Mouse (Mus musculus) midbrain, embryonic 10.5 days (tissue): ENCODE measurements around the gene Syde2. TPM values are rescaled to one million over a fixed set of nuclear protein-coding genes. Genes with fewer than 3 reads are reported as not detected.
"Not testable (repeated sequence)": the region's sequence is repeated elsewhere in the genome, so short reads cannot be mapped to it uniquely, and the experiment has no call there.

Experiments used
- DNase-seq: peaks from one replicate; pipeline ENCODE4 v3.0.0-alpha.2; 2017; ENCODE audit warnings: low spot score
- H3K27ac ChIP-seq: fragments of 300-500 bp; sonication (generic); replicated peaks from 2 replicates; pipeline ENCODE4 v1.5.1; 2016; ENCODE audit warnings: mild to moderate bottlenecking
- H3K27me3 ChIP-seq: fragments of 300-500 bp; sonication (generic); 2 replicates; pipeline ENCODE4 v1.6.1; 2016; ENCODE audit warnings: low read depth, mild to moderate bottlenecking; ENCODE audit not compliant: poor library complexity, severe bottlenecking
- H3K36me3 ChIP-seq: fragments of 300-500 bp; sonication (generic); 2 replicates; pipeline ENCODE4 v1.6.1; 2016; ENCODE audit warnings: mild to moderate bottlenecking, moderate library complexity
- H3K4me1 ChIP-seq: fragments of 300-500 bp; sonication (generic); 2 replicates; pipeline ENCODE4 v1.6.1; 2016
- H3K4me3 ChIP-seq: fragments of 300-500 bp; sonication (generic); 2 replicates; pipeline ENCODE4 v1.5.1; 2016; ENCODE audit warnings: mild to moderate bottlenecking, moderate library complexity
- H3K9me3 ChIP-seq: fragments of 300-500 bp; sonication (generic); replicated peaks from 2 replicates; pipeline ENCODE4 v1.6.1; 2016; ENCODE audit warnings: mild to moderate bottlenecking
- WGBS: fragments of 180-500 bp; shearing (Covaris S2); methylation state at CpG from one replicate; pipeline ENCODE4 v1.1.7; 2016; 5-methylcytosine and 5-hydroxymethylcytosine counted together
- polyA plus RNA-seq: library from polyadenylated mRNA; unstranded; fragments of >200 nt; fragmentation: Nextera tagmentation; extraction: Ambion mirVana; gene quantifications from 2 replicates; pipeline ENCODE4 v1.2.1, GENCODE M21; 2016

The Syde2 gene
- polyA plus RNA-seq, 1 experiment from 2014 or later, result 0.95 TPM

DNA sequence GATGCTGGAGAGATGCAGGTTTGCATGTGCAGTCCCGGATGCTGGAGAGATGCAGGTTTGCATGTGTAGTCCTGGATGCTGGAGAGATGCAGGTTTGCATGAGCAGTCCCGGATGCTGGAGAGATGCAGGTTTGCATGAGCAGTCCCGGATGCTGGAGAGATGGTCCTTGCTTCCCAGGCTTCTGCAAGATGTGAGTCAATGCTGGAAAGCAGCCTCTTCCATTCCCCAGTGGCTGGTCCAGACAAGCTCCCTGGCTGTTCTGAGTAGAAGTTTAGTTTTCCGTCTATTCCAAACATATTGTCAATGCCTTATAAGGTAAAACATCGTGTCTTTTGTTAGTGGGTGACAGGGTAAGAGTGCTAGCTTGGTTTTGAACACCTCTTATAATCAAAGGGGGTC, 8.9 kb downstream of the Syde2 start:
- not testable (repeated sequence) for H3K4me1 ChIP-seq, H3K9me3 ChIP-seq, H3K27me3 ChIP-seq, DNase-seq, H3K27ac ChIP-seq, H3K4me3 ChIP-seq
- H3K36me3 ChIP-seq, result peaks cover 26% of the 10 kb centered on the region
- 84% methylated on average over 5 of the region's 5 CpGs for WGBS

DNA sequence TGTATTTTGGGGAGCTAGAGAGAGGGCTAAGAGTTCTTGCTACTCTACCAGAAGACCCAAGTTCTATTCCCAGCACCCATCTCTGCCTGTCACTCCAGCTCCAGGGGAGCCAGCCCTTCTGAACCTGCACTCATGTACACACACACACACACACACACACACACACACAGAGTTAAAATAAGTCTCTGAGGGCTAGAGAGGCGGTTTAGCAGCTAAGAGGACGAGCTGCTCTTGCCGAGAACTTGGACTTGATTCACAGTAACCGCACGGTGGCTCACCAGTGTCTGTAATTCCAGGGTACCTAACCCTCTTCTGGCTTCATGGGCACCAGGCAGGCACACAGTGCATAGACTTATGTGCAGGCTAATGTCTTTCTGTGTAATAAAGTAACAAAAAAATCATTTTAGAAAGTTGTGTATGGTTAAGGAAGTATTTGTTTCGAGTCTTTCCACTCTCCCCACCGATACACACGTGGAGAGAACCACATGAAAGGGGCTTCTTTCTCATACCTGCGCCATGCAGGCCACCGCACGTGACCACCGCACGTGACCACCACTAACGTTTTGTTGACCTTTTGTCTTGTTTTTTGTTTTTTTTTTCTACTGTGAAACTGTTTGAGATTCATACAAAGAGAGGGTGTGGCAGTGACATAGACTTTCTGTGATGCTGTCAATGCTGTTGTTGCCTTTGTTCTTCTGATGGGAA, 16.8 kb downstream of the Syde2 start:
- Histone ChIP-seq H3K27me3 (no peaks in the 10 kb centered on the region), H3K4me3 (no peak overlapping the region), H3K4me1 (no peaks in the 10 kb centered on the region), H3K27ac (no peak overlapping the region), H3K9me3 (no peaks in the 10 kb centered on the region), H3K36me3 (peaks cover 55% of the 10 kb centered on the region)
- no peak for DNase-seq
- WGBS, result 93% methylated on average over 14 of the region's 14 CpGs

DNA sequence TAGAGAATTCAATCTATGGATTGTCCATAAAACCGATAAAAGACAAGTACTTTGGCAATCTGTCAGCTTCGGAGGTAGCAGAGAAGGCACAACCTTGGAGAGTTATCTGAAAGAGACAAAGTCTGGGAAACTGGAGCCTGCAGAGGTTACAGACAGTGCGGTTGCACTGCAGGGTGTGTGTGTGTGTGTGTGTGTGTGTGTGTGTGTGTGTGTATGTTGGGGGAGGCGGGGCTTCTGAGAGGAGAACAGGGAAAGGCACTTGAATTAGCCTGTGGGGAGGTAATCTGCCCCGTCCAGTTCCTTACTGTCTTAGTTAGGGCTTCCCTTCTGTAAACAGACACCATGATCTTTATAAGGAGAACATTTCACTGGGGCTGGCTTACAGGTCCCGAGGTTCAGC, 20.2 kb downstream of the Syde2 start:
- WGBS, result 85% methylated on average over 6 of the region's 6 CpGs
- Histone ChIP-seq H3K4me1 (peaks cover 12% of the 10 kb centered on the region), H3K9me3 (no peaks in the 10 kb centered on the region), H3K27me3 (no peaks in the 10 kb centered on the region), H3K4me3 (no peak overlapping the region), H3K36me3 (peaks cover 35% of the 10 kb centered on the region), H3K27ac (no peak overlapping the region)
- no peak for DNase-seq

DNA sequence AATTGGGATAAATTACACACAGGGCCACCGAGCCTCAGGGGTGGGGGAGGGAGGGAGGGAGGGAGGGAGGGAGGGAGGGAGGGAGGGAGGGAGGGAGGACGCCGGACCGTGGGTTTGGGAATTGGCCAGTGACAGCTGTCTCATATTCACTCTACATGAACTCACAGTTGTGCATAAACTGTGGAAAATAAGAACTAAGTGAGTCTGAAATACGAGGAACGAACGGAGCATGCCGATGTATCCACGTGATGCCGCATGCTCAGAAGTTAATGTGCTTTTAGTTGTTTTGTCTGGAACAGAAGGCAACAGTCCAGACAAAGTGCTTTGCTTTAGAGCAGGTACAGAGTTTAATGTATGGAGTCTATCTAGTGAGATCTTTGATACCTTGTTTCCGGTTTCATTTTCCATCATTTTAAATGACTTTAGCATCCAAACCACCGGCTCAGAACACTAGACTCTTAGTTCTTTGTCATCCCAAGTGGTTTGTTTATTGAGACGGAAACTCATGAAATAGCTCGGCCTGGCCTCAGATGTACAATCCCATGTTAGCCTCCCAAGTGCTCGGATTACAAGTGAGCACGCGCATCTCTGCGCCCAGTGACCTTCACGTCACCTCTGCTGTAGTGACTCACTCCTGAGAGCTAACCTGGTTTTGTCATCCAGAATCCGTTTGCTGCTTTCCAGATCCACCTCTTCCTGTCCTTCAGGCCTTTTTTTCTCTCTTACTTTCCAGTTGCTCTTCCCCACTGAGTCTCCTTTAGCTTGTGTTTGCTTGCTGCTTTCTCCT, 22.4 kb downstream of the Syde2 start:
- H3K9me3 ChIP-seq, result no peaks in the 10 kb centered on the region
- H3K4me1 ChIP-seq, result peaks cover 12% of the 10 kb centered on the region
- H3K27ac ChIP-seq, result no peak overlapping the region
- H3K36me3 ChIP-seq, result peaks cover 39% of the 10 kb centered on the region
- no peak overlapping the region for H3K4me3 ChIP-seq
- 81% methylated on average over 19 of the region's 20 CpGs for WGBS
- no peaks in the 10 kb centered on the region for H3K27me3 ChIP-seq
- no peak for DNase-seq

DNA sequence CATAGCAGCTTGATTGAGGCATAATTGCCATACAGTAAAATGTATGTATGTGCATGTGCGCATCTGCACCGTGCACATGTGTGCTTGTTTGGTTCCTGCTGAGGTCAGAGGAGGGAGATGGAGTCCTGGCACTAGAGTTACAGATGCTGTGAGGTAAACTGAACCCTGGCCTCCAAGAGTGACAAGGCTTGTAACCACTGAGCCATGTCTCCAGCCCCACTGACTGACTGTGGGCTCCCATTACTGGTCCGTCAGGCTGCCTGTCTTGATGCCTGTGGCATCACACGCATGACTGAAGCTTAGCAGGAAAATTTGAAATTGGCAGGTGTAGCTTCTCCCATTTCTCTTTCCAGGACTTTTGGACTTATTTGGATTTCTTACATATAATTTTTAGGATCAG, 23.1 kb downstream of the Syde2 start:
- no peak for DNase-seq
- WGBS, result 89% methylated on average over 4 of the region's 4 CpGs
- H3K27me3 ChIP-seq, result no peaks in the 10 kb centered on the region
- H3K4me1 ChIP-seq, result peaks cover 12% of the 10 kb centered on the region
- no peak overlapping the region for H3K4me3 ChIP-seq
- no peak overlapping the region for H3K27ac ChIP-seq
- H3K9me3 ChIP-seq, result no peaks in the 10 kb centered on the region
- H3K36me3 ChIP-seq, result peaks cover 45% of the 10 kb centered on the region

DNA sequence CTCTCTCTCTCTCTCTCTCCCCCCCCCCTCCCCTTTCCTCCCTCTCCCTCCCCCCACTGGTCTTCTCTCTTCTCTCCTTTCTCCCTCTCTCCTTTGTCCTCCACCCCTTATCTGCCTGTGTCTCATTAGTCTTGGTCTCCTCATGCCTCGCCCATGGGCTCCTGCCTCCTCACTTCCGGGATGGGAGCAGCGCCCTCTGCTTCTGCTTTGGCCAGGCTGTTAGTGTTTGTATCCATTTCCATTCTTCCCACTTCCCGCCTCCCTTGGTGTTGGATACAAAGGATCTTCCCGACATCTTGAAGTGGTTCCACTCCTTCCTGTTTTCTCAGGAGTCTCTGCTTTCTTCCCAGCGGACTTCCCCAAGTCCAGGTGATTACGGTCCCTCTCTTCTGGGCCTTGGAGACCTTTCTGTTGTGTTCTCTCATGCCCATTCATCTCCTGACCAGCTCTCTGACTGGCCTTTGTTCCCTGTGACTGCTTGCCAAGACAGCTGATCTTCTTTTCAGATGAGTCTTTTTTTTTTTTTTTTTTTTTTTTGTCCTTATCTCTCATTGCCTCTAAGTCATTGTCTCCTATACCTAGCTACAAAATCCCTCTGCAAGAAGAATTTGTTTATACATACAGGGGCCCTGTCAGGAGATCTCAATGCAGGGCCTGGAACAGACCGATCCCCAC, 24.0 kb downstream of the Syde2 start:
- H3K4me3 ChIP-seq, result no peak overlapping the region
- no peaks in the 10 kb centered on the region for H3K9me3 ChIP-seq
- peaks cover 12% of the 10 kb centered on the region for H3K4me1 ChIP-seq
- DNase-seq, result no peak
- WGBS, result 67% methylated on average over 8 of the region's 8 CpGs
- peaks cover 53% of the 10 kb centered on the region for H3K36me3 ChIP-seq
- no peaks in the 10 kb centered on the region for H3K27me3 ChIP-seq
- H3K27ac ChIP-seq, result 0 out of 2 replicates have a peak overlapping the region, but pooled peaks have one; percentile 6

DNA sequence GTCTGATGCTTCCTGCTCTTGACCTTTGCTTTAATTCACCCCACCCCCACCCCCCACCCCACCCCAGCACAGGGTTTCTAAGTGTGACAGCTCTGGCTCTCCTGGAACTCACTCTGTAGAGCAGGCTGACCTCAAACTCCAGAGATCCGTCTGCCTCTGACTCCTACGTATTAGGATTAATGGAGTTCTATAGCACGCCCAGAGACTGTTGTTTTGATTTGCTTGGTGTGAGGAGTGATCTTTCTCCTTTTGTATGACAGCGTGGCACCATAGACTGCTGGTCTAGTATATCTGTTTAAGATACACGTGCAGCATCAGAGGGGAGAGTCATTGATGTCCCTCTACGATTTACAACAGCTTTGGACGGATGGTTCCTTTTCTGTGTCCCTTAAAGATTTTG, 25.8 kb downstream of the Syde2 start:
- Histone ChIP-seq H3K9me3 (no peaks in the 10 kb centered on the region), H3K4me1 (peaks cover 21% of the 10 kb centered on the region), H3K36me3 (peaks cover 42% of the 10 kb centered on the region), H3K4me3 (no peak overlapping the region), H3K27ac (no peak overlapping the region), H3K27me3 (no peaks in the 10 kb centered on the region)
- 95% methylated on average over 7 of the region's 7 CpGs for WGBS
- no peak for DNase-seq

DNA sequence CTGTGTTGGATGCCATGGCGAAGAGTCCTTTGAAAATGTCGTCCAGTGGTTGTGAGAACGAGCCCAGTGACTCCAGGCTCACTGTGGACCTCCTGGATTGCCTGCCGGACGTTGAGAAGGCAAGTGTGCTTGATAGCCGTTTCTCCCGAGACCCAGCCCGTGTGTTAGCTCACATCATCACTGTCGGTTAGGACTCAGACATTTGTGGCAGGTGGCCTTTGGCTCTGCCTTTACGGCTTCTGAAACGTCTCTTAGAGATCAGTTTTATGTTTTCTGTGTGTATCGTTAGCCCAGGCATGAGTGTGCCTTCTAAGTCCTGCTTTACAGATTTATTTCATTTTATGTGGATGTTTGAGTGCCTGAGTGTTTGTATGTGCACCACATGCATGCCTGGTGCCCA, 26.7 kb downstream of the Syde2 start:
- Histone ChIP-seq H3K4me1 (peaks cover 21% of the 10 kb centered on the region), H3K27me3 (no peaks in the 10 kb centered on the region), H3K9me3 (no peaks in the 10 kb centered on the region), H3K4me3 (no peak overlapping the region), H3K36me3 (peaks cover 39% of the 10 kb centered on the region), H3K27ac (no peak overlapping the region)
- DNase-seq, result no peak
- WGBS, result 96% methylated on average over 12 of the region's 12 CpGs

DNA sequence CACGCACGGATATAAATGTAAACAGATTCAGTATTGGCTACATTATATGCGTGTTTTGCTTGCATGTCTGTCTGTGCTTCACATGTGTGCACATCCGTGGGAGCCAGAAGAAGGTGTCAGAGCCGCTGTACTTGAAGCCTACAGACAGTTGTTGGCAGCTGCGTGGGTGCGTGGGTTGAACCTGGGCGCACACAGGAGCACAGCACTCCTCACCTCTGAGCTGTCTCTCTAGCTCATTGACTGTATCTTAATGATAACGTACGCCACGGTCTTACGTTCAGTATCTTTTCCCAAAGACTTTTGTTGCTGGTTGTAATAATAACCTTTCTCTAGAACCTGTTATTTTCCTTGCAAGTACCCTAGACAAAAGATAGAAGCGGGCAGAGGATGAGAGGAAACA, 29.3 kb downstream of the Syde2 start:
- no peak overlapping the region for H3K27ac ChIP-seq
- no peaks in the 10 kb centered on the region for H3K9me3 ChIP-seq
- H3K4me3 ChIP-seq, result no peak overlapping the region
- H3K27me3 ChIP-seq, result no peaks in the 10 kb centered on the region
- H3K36me3 ChIP-seq, result peaks cover 39% of the 10 kb centered on the region
- 93% methylated on average over 13 of the region's 13 CpGs for WGBS
- peaks cover 9% of the 10 kb centered on the region for H3K4me1 ChIP-seq
- no peak for DNase-seq

DNA sequence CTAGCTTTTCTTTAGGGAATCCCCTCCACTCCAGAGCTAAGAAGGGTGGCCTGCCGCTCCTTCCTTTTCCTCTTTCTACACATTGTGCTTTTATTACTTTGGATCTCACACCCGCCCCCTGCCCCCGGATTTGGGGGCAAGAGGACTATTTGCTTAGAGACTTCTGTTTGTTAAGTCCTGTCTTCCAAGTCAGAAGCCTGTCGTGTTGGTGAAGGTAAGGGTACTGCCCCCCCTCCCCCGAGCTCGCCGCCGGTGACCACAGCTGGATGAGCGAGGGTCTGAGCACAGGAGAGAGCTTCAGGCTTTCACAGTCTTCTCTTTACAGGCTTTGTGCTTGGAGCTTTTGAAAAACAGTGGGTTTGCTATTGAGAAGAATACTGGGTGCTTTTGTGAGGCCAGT, 29.9 kb downstream of the Syde2 start:
- DNase-seq, result no peak
- H3K27ac ChIP-seq, result 0 out of 2 replicates have a peak overlapping the region, but pooled peaks have one; percentile 23
- peaks cover 9% of the 10 kb centered on the region for H3K4me1 ChIP-seq
- H3K9me3 ChIP-seq, result no peaks in the 10 kb centered on the region
- peaks cover 39% of the 10 kb centered on the region for H3K36me3 ChIP-seq
- H3K27me3 ChIP-seq, result no peaks in the 10 kb centered on the region
- WGBS, result 71% methylated on average over 9 of the region's 9 CpGs
- H3K4me3 ChIP-seq, result no peak overlapping the region

DNA sequence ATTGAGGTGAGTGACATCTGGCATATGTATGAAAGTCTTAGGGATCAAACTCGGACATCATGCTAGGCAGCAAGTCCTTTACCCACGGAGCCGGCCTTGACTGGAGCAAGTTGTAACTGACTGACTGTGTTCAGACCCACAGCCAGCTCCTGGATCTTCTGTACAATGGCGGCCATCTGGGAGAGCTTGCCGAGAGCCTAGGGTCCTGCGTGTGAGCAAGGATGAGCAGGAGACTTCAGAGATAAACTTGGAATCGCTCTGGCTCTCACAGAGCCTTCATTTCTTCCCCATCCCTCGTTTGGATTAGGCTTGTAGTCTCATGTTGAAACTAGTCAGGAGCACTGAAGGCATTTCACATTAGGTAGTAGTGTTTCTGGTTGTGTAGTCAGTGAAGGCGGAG, 34.6 kb downstream of the Syde2 start:
- no peak for DNase-seq

DNA sequence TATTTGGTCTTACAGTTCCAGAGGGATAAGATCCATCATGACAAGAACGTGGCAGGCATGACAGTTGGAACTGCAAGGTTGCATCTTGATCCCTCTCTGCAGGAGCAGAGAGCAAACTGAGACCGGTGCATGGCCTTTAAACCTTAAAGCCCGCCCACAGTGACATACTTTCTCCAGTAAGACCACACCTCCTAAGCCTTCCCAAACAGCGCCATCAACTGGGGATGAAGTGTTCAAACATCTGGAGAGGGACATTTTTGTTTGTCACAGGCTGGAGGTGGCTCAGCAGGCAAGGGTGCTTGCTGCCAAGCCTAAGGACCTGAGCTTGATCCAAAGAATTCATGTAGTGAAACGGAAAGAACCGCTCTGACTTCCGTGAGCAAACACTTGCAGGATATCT, 37.1 kb downstream of the Syde2 start:
- Histone ChIP-seq H3K4me3 (no peak overlapping the region), H3K27ac (no peak overlapping the region), H3K36me3 (peaks cover 6% of the 10 kb centered on the region; the same call in 1 of the 2 replicates), H3K9me3 (no peaks in the 10 kb centered on the region), H3K27me3 (no peaks in the 10 kb centered on the region), H3K4me1 (peaks cover 12% of the 10 kb centered on the region)
- 87% methylated on average over 7 of the region's 7 CpGs for WGBS
- no peak for DNase-seq

More for the DNA sequence above, 34.6 kb downstream of the Syde2 start:
- Histone ChIP-seq H3K4me1 (peaks cover 13% of the 10 kb centered on the region), H3K4me3 (no peak overlapping the region), H3K27ac (no peak overlapping the region), H3K27me3 (no peaks in the 10 kb centered on the region), H3K9me3 (no peaks in the 10 kb centered on the region), H3K36me3 (peaks cover 7% of the 10 kb centered on the region; the same call in 1 of the 2 replicates)
- WGBS, result 96% methylated on average over 9 of the region's 9 CpGs

DNA sequence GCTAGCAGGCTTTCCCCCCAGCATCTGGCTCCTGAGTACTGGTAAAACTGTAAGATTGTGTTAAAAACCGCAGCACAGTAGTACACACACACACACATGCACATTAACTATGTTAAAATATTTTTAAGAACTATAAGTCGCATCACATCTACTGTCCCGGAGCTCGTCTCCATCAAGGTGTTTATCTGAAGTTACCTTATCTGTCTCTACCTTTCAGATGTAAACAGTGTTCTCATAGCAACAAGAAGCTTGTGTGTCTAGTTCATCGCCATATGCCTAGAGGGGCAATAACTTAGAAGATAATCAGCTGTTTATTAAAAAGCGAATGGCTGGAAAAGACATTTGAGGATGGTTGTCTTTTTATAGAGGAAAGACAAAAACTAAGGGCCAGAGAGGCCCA, 37.8 kb downstream of the Syde2 start:
- Histone ChIP-seq H3K27me3 (no peaks in the 10 kb centered on the region), H3K9me3 (no peaks in the 10 kb centered on the region), H3K4me1 (peaks cover 14% of the 10 kb centered on the region), H3K36me3 (peaks cover 4% of the 10 kb centered on the region; the same call in 1 of the 2 replicates), H3K27ac (no peak overlapping the region), H3K4me3 (no peak overlapping the region)
- no peak for DNase-seq
- WGBS, result 94% methylated on average over 6 of the region's 6 CpGs
